Mouse (Mus musculus): ENCODE data around the gene Mdh1. TPM values are rescaled to one million over a fixed set of nuclear protein-coding genes. Genes with fewer than 3 reads are reported as not detected.
"Not testable (repeated sequence)": the region's sequence is repeated elsewhere in the genome, so short reads cannot be mapped to it uniquely, and the experiment has no call there.

The Mdh1 gene
- total RNA-seq, 2 experiments from 2014 or later: 495 to 1,053 TPM

- TF ChIP-seq CTCF (IDR thresholded peaks at IDR 0.05): no peak
- DNase-seq: no peak
- H3K4me3 ChIP-seq: no peak overlapping the region
- H3K27ac ChIP-seq: no peak overlapping the region
- intact Hi-C loops (cut with DNase I): no loop called here
Observed at GRCm38 (mm10) chr11:21540072-21540471, 32.1 kb downstream of the Mdh1 start.

DNA sequence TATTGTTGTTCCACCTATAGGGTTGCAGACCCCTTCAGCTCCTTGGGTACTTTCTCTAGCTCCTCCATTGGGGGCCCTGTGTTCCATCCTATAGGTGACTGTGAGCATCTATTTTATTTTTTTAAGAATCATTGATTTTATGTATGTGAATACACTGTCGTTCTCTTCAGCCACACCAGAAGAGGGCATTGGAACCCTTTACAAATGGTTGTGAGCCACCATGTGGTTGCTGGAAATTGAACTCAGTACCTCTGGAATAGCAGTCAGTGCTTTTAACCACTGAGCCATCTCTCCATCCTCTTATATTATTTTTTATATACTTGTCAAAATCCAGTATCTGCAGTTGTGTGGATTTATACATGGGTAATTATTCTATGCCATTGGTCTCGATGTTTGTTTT, 41.3 kb downstream of the Mdh1 start:
- H3K27ac ChIP-seq; DNase-seq; intact Hi-C loops (cut with DNase I); H3K4me3 ChIP-seq: not testable (repeated sequence)

- intact Hi-C loops (cut with DNase I): no loop called here
- DNase-seq: no peak
- no peak overlapping the region for H3K4me3 ChIP-seq
- H3K27ac ChIP-seq: no peak overlapping the region
- TF ChIP-seq CTCF (IDR thresholded peaks at IDR 0.05): no peak
Observed at GRCm38 (mm10) chr11:21528676-21529394, 43.3 kb downstream of the Mdh1 start.

DNA sequence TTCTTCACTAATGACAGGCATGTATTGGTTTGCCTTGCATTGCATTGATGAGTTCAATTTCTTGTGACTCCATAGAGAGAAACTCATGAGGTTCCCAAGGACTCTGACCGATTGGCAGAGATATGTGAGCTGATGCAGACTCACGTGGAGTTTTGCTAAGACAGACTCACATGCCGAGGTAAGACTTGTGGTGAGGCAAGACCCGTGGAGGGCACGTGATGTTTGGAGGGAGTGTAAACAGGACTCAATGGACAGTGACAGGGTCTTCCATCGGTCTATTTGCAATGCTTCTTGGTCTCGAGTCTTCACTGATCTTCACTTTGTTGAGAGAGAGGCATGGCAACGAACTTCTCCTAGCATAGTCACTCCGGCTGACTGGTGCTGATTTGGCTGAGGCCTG, 54.4 kb downstream of the Mdh1 start:
- DNase-seq: no peak
- Histone ChIP-seq H3K4me3 (no peak overlapping the region), H3K27ac (no peak overlapping the region)
- TF ChIP-seq CTCF (IDR thresholded peaks at IDR 0.05): no peak
- intact Hi-C loops (cut with DNase I): no loop called here

- intact Hi-C loops (cut with DNase I); H3K4me3 ChIP-seq; DNase-seq; H3K27ac ChIP-seq: not testable (repeated sequence)
Observed at GRCm38 (mm10) chr11:21516396-21516795, 55.8 kb downstream of the Mdh1 start.

DNA sequence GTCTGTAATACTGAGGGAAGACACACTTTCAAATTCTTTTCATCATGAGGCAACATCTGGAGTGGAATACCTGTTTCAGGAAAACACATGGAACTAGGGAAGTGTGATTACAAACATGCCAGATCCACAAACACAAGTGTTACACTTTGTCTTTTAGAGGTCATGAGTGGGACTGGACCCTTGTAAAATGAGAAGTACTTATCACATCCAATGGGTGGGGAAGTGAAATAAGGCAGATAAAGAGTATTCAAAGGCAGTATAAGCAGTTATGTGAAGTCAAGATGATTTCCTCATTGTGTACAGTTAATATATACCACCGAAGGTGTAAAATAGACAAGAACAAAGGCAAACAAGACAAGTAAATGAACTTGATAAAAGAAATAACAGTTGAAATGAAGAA, 61.6 kb downstream of the Mdh1 start:
- H3K27ac ChIP-seq; H3K4me3 ChIP-seq; intact Hi-C loops (cut with DNase I); DNase-seq: not testable (repeated sequence)

- DNase-seq; H3K27ac ChIP-seq; intact Hi-C loops (cut with DNase I); H3K4me3 ChIP-seq: not testable (repeated sequence)
Observed at GRCm38 (mm10) chr11:21508713-21509112, 63.5 kb downstream of the Mdh1 start.

GRCm38 (mm10) chr11:21507073-21507472, 65.1 kb downstream of the Mdh1 start:
- H3K4me3 ChIP-seq; intact Hi-C loops (cut with DNase I); H3K27ac ChIP-seq; DNase-seq: not testable (repeated sequence)

Small RNA genes lying within 50 kb of the gene (microRNA-seq; reads per million reads assigned to microRNA genes)
- gene Gm22990: not detected

Other genes starting within 250 kb of the Mdh1 start
- gene Ugp2, start 201.2 kb downstream of the Mdh1 start, total RNA-seq (2021): 100 to 1,000 TPM; 474 to 554 TPM
- 1 to 10 TPM; 1.1 to 2.5 TPM for gene Wdpcp, start 132 bp downstream of the Mdh1 start, total RNA-seq (2021)

Data from gastrocnemius, adult 2 months (tissue).